Mouse (Mus musculus) embryonic fibroblast, embryonic 13.5 days (primary cell): ENCODE measurements around the gene Gm13272. TPM values are rescaled to one million over a fixed set of nuclear protein-coding genes. Genes with fewer than 3 reads are reported as not detected.
A peak's percentile ranks its signal among the peaks of the same experiment; 100 is the strongest.
"Not testable (repeated sequence)": the region's sequence is repeated elsewhere in the genome, so short reads cannot be mapped to it uniquely, and the experiment has no call there.

Experiments
- H3K27ac ChIP-seq: 2 replicates; pipeline ENCODE4 v1.5.1; 2012; ENCODE audit warnings: low read length, control low read depth, inconsistent platforms; ENCODE audit not compliant: insufficient read depth
- H3K4me1 ChIP-seq: 2 replicates; pipeline ENCODE4 v1.6.1; 2011; ENCODE audit warnings: low read length; ENCODE audit not compliant: control insufficient read depth, insufficient read depth
- H3K4me3 ChIP-seq: 2 replicates; pipeline ENCODE4 v1.5.1; 2011; ENCODE audit warnings: mild to moderate bottlenecking, control low read depth, low read length; ENCODE audit not compliant: insufficient read depth
- CTCF ChIP-seq: IDR thresholded peaks from 2 replicates; pipeline ENCODE4 v1.5.1; 2011; ENCODE audit warnings: mild to moderate bottlenecking, control low read depth, low read length, moderate library complexity, borderline replicate concordance; ENCODE audit not compliant: insufficient read depth
- POLR2A ChIP-seq: IDR thresholded peaks from 2 replicates; pipeline ENCODE4 v1.6.1; 2011; ENCODE audit warnings: low read depth, mild to moderate bottlenecking, control low read depth, low read length, moderate library complexity
- polyA plus RNA-seq: library from polyadenylated mRNA; stranded (reverse); fragments of >200 nt; gene quantifications from 2 replicates; pipeline ENCODE4 v1.2.4, GENCODE M21; 2011; ENCODE audit warnings: low read depth; ENCODE audit not compliant: missing spikeins, insufficient read length

Gm13272 gene
- polyA plus RNA-seq, 1 experiment, result not detected

GRCm38 (mm10) chr4:88759610-88760268 is 19.9 kb upstream of the Gm13272 start, which contains the start of gene Gm13283:
Gene Gm13283 (plus strand): TSS chr4:88760119.
- Histone ChIP-seq H3K4me3 (peak within 1 kb of the TSS; percentile 27; the same call in 1 of the 2 replicates), H3K27ac (peak within 1 kb of the TSS; percentile 73; the same call in 1 of the 2 replicates)
- not testable (repeated sequence) for H3K4me1 ChIP-seq
- TF ChIP-seq POLR2A, result 0 out of 2 replicates have a peak, but pooled peaks have one; percentile 17

- Histone ChIP-seq H3K27ac (peak overlapping the region; percentile 73; the same call in 1 of the 2 replicates), H3K4me3 (peak overlapping the region; percentile 27; the same call in 1 of the 2 replicates)
- TF ChIP-seq POLR2A (peak; percentile 77), CTCF (0 out of 2 replicates have a peak, but pooled peaks have one; percentile 46)
- not testable (repeated sequence) for H3K4me1 ChIP-seq
Measured at GRCm38 (mm10) chr4:88760431-88760830, 19.2 kb upstream of the Gm13272 start.

- H3K27ac ChIP-seq, H3K4me3 ChIP-seq, H3K4me1 ChIP-seq: not testable (repeated sequence)
Measured at GRCm38 (mm10) chr4:88761776-88762175, 17.9 kb upstream of the Gm13272 start.

GRCm38 (mm10) chr4:88762341-88762740 is 17.3 kb upstream of the Gm13272 start:
- not testable (repeated sequence) for H3K4me3 ChIP-seq, H3K27ac ChIP-seq, H3K4me1 ChIP-seq

- Histone ChIP-seq H3K27ac (peak overlapping the region; percentile 58; the same call in 1 of the 2 replicates), H3K4me3 (peak overlapping the region; percentile 19; the same call in 1 of the 2 replicates)
- TF ChIP-seq CTCF, result 0 out of 2 replicates have a peak, but pooled peaks have one; percentile 7
- TF ChIP-seq POLR2A, result peak; percentile 65
- H3K4me1 ChIP-seq, result not testable (repeated sequence)
Measured at GRCm38 (mm10) chr4:88763384-88764018, 16.1 kb upstream of the Gm13272 start.

- H3K4me1 ChIP-seq, H3K27ac ChIP-seq, H3K4me3 ChIP-seq: not testable (repeated sequence)
Measured at GRCm38 (mm10) chr4:88773534-88773933, 6.1 kb upstream of the Gm13272 start, which contains the start of gene Gm13290. Gene Gm13290 (plus strand): TSS chr4:88773834.

- not testable (repeated sequence) for H3K4me1 ChIP-seq, H3K27ac ChIP-seq, H3K4me3 ChIP-seq
Measured at GRCm38 (mm10) chr4:88776622-88777021, 3.0 kb upstream of the Gm13272 start, which contains the start of gene Gm13289. Gene Gm13289 (plus strand): TSS chr4:88776922.

GRCm38 (mm10) chr4:88780320-88780719 is 670 bp downstream of the Gm13272 start:
- not testable (repeated sequence) for H3K27ac ChIP-seq, H3K4me1 ChIP-seq, H3K4me3 ChIP-seq

GRCm38 (mm10) chr4:88781831-88782230 is 2.2 kb downstream of the Gm13272 start, which contains the start of gene Ifnz:
Gene Ifnz (plus strand): TSS chr4:88782131.
- H3K4me3 ChIP-seq, result peak within 1 kb of the TSS; percentile 35; the same call in 1 of the 2 replicates
- not testable (repeated sequence) for H3K4me1 ChIP-seq
- peak within 1 kb of the TSS; percentile 92 for H3K27ac ChIP-seq

- not testable (repeated sequence) for H3K4me1 ChIP-seq
- H3K4me3 ChIP-seq, result peak overlapping the region; percentile 35; the same call in 1 of the 2 replicates
- H3K27ac ChIP-seq, result peak overlapping the region; percentile 92
Measured at GRCm38 (mm10) chr4:88782335-88782734, 2.7 kb downstream of the Gm13272 start.

GRCm38 (mm10) chr4:88785409-88785808 is 5.8 kb downstream of the Gm13272 start, which contains the start of gene Gm13276:
Gene Gm13276 (plus strand): TSS chr4:88785709.
- H3K27ac ChIP-seq, H3K4me3 ChIP-seq, H3K4me1 ChIP-seq: not testable (repeated sequence)
